Mouse (Mus musculus): Measurements from ENCODE around the gene Tymp. TPM values are rescaled to one million over a fixed set of nuclear protein-coding genes. Genes with fewer than 3 reads are reported as not detected.
A peak's percentile ranks its signal among the peaks of the same experiment; 100 is the strongest.

Tymp gene
- 0.55 TPM in 1 of 2 replicates, not detected in the other for polyA plus RNA-seq (2012; ENCODE audit: insufficient read depth, insufficient read length, missing spikeins)

DNA sequence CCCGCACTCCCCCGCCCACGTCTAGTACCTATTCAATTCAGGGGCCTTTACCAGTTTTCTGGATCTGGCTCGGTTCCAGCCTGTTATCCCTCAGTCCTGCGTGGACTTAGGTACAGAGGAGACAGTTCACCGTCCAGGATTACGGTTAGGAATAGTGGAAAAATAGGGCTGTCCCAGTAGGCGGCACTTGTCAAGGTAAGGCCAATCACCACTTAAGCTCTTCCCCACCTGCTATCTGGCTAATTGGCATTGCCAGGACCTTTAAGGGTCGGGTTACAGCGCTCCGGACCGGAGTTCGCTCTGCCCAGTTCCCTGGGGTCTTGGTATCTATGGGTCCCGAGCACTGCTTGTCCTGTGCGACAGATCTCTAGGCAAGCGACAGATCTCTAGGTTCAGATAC is at the start of gene Tymp:
Gene Tymp, minus strand, starts transcription at position 83 of the 400 bp plus-strand sequence.
- Histone ChIP-seq H3K4me1 (ENCODE audit: control insufficient read depth, insufficient read depth, insufficient read length, low read length) (peaks cover 6% of the 10 kb centered on the region; the same call in 1 of the 2 replicates), H3K4me3 (ENCODE audit: insufficient read depth, low read depth, low read length) (no peak within 1 kb of the TSS), H3K27ac (replicated peaks; ENCODE audit: low read depth, low read length) (no peak within 1 kb of the TSS)

DNA sequence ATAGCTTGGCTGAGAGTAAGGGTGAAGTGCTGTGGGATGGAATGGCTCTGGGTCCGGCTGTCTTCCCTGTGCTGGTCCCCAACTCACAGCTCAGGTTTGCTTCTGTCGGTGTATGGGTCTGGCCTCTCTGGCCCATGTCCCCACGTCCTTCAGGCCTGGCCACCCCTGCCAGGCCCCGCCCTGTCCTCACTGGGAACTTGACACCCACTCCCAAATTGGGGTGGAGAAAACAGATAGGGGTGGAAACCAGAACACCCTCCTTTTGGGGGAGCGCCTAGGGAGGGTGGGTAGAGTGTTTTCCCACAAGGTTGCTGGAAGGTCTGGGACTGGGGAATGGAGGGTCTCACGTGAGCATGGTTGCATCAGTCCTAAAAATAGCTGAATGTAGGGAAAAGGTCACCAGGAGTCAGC is 48.9 kb upstream of the Tymp start, which contains the start of gene Cpt1b:
Gene Cpt1b, minus strand, starts transcription at position 153 of the 411 bp plus-strand sequence.
- no peaks in the 10 kb centered on the region; the same call in 1 of the 2 replicates for H3K4me1 ChIP-seq (ENCODE audit: control insufficient read depth, insufficient read depth, insufficient read length, low read length)
- peak within 1 kb of the TSS; percentile 98 for H3K27ac ChIP-seq (replicated peaks; ENCODE audit: low read depth, low read length)
- peak within 1 kb of the TSS; percentile 75 for H3K4me3 ChIP-seq (ENCODE audit: insufficient read depth, low read depth, low read length)

DNA sequence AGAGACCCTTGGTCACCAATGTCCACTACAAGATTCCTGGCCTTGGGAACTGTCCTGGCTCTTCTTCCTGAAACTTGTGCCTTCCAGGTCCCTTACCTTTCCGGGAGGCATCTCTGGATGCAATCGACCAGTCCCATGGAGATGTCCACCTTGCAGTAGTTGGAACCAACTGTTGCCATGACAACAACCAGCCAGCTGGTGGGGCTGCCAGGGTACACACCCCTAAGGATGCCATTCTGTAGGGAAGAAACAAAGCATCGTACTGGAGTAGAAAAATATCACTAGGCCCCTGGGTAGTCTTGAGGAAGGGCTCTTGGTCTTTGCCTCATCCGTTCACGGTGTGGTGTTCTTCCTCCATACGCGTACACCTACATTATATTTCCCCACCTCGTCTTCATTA is 47.8 kb upstream of the Tymp start:
- H3K4me3 ChIP-seq (ENCODE audit: insufficient read depth, low read depth, low read length): peak overlapping the region; percentile 75
- peaks cover 5% of the 10 kb centered on the region for H3K4me1 ChIP-seq (ENCODE audit: control insufficient read depth, insufficient read depth, insufficient read length, low read length)
- H3K27ac ChIP-seq (replicated peaks; ENCODE audit: low read depth, low read length): peak overlapping the region; percentile 97

DNA sequence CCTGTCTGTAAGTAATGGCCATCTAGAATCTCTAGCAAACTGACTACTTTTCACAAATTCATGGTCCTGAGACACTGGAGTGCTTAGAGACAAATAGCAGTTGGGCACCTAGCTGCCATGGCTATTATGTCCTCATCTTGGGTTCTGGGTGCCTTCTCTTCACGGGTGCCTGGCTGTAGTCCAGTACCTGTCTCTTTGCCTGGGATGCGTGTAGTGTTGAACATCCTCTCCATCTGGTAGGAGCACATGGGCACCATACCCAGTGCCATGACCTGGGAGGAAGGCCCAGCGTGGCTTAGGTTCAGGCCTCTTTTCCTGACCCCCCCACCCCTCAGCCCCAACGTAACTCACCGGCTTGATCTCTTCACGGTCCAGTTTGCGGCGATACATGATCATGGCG is 45.1 kb upstream of the Tymp start:
- H3K4me1 ChIP-seq (ENCODE audit: control insufficient read depth, insufficient read depth, insufficient read length, low read length): peaks cover 5% of the 10 kb centered on the region; the same call in 1 of the 2 replicates
- peak overlapping the region; percentile 19 for H3K4me3 ChIP-seq (ENCODE audit: insufficient read depth, low read depth, low read length)
- H3K27ac ChIP-seq (replicated peaks; ENCODE audit: low read depth, low read length): peak overlapping the region; percentile 54

DNA sequence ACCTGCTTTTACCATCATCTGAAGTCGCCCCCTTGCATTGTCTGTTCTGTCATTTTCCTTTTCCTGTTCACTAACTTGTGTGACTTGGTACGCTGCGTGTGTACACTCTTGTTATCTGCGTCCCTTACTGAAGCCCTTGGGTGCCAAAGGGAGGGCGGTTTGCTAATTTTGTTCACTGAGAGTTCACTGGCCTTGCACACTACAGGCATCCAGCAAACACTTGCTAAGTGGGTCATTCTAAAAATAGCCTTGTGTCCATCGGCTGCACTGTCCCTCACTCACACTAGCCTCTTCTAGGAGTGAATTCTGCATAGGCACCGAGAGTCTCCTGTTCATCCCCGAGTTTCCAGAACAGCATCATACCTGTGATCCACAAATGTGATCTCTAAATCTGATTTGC is 38.4 kb upstream of the Tymp start:
- no peak overlapping the region for H3K4me3 ChIP-seq (ENCODE audit: insufficient read depth, low read depth, low read length)
- H3K27ac ChIP-seq (replicated peaks; ENCODE audit: low read depth, low read length): 0 out of 2 replicates have a peak overlapping the region, but pooled peaks have one; percentile 1
- 0 out of 2 replicates have a peak, but pooled peaks cover 2% of the 10 kb centered on the region for H3K4me1 ChIP-seq (ENCODE audit: control insufficient read depth, insufficient read depth, insufficient read length, low read length)

DNA sequence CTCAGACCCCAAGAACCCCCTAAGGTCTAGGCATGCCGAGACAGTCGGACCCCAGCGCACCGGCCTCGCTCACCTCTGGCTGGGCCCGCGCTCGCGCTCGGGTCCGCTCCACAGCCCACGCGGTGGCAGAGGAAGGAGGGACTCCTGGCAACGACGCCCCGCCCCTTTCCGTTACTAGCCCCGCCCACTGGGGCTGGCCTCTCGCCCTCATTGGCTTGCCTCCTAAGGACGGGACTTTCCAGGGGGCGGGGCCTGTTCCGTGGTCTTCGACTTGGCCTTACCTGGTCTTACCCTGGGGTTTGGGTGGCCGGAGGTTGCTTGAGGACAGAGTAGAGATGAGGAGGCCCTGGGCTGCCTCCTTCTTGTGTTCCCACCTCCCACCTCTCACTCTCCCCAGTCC is 33.3 kb upstream of the Tymp start, which contains the start of gene Syce3:
Gene Syce3, minus strand, starts transcription at position 386 of the 400 bp plus-strand sequence.
- Histone ChIP-seq H3K27ac (replicated peaks; ENCODE audit: low read depth, low read length) (no peak within 1 kb of the TSS), H3K4me1 (ENCODE audit: control insufficient read depth, insufficient read depth, insufficient read length, low read length) (no peaks in the 10 kb centered on the region), H3K4me3 (ENCODE audit: insufficient read depth, low read depth, low read length) (no peak within 1 kb of the TSS)

DNA sequence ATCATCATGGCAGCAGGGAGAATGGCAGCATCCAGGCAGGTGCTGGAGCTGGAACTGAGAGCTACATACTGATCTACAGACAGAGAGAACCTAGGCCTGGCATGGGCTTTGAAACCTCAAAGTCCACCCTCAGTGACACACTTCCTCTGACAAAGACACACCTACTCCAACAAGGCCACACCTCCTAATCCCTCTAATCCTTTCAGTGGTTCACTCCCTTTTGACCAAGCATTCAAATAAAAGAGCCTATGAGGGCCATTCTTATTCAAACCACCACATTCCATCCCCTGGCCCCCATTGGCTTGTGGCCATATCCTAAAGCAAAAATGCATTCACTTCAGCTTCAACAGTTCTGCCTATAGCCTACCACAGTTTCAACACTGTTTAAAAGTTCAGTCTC is 29.9 kb upstream of the Tymp start:
- Histone ChIP-seq H3K4me3 (ENCODE audit: insufficient read depth, low read depth, low read length) (no peak overlapping the region), H3K27ac (replicated peaks; ENCODE audit: low read depth, low read length) (no peak overlapping the region), H3K4me1 (ENCODE audit: control insufficient read depth, insufficient read depth, insufficient read length, low read length) (no peaks in the 10 kb centered on the region)

DNA sequence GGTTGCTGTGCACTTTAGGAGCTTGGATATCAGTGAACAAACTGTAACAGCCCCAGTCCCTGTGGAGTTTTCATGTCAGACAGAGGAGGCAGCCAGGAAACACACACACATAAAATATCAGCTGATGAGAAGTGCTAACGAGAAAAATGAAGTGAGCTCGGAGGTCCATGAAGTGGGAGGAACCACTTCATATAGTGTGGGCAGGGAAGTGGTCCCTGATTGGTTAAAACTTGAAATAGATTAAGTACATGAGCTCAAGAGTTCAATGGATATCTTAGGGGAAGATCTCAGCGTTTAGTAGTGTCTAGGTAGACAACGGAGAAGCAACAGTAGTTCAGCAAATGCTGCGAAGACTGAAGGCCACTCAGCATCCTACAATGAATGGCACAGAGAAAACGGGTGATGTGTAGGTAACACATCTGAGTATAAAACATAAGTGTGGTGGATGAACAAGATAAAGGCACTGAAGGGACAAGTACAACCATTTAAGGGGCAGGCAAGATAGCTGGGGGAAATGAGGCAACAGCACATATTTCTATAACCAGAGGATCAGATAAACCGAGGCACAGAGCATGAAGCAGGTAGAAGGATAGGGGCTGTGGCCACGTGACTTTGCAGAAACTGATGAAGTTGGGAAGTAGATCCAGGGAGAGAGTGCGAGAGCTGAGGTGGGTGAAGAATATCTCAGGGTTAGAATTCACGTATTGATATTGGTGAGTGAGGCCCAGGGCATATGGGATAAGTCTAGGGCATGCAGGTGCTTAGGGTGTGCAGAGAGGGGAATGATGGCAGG is 28.2 kb upstream of the Tymp start:
- no peak overlapping the region for H3K27ac ChIP-seq (replicated peaks; ENCODE audit: low read depth, low read length)
- H3K4me3 ChIP-seq (ENCODE audit: insufficient read depth, low read depth, low read length): no peak overlapping the region
- no peaks in the 10 kb centered on the region for H3K4me1 ChIP-seq (ENCODE audit: control insufficient read depth, insufficient read depth, insufficient read length, low read length)

DNA sequence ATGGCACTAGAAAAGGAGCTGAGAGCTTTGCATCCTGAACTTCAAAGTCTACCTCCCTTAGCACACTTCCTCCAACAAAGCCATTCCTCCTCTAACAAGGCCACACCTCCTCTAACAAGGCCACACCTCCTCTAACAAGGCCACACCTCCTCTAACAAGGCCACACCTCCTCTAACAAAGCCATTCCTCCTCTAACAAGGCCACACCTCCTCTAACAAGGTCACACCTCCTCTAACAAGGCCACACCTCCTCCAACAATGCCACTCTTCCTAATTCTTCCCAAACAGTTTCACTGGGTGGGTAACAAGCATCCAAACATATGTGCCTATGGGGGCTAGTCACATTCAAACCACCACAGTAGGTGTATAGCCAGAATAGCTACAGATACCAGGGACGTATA is 25.6 kb upstream of the Tymp start:
- H3K4me1 ChIP-seq (ENCODE audit: control insufficient read depth, insufficient read depth, insufficient read length, low read length): no peaks in the 10 kb centered on the region
- H3K27ac ChIP-seq (replicated peaks; ENCODE audit: low read depth, low read length): no peak overlapping the region

DNA sequence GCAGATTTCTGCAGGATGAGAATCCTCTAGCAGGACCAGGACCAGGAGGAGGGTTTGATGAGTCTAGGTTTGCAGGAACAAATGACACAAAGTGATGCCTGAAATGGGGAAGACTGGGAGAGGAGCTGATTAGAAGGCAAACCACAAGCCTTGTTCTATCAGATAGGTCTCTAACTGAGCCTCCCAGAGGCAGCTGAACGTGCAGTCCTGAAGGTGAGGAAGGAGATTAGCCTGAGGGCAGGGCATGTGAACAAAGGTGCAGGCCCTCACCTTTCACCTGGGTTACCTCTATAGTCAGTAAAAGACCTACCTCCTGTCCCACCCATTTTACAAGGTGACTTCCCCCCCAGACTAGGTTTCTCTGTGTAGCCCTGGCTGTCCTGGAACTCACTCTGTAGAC is 22.9 kb upstream of the Tymp start:
- no peaks in the 10 kb centered on the region for H3K4me1 ChIP-seq (ENCODE audit: control insufficient read depth, insufficient read depth, insufficient read length, low read length)
- H3K4me3 ChIP-seq (ENCODE audit: insufficient read depth, low read depth, low read length): no peak overlapping the region
- H3K27ac ChIP-seq (replicated peaks; ENCODE audit: low read depth, low read length): no peak overlapping the region

More for the DNA sequence above, 25.6 kb upstream of the Tymp start:
- H3K4me3 ChIP-seq (ENCODE audit: insufficient read depth, low read depth, low read length): no peak overlapping the region

DNA sequence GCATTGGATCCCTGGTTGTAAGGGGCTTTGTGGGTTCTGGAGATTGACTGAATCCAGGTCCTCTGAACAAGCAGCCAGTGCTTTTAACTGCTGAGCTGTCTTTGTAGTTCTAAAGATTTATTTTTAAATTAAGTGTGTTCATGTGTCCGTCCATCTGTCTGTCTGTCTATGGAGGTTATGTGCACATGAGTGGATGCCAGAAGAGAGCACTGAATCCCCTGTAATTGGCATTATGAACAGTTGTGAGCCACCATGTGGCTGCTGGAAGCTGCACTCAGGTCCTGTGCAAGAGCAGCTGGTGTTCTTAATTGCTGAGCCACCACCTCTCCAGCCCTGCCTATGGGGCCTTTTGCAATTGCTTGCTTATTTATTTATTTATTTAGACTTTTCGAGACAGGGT is 21.3 kb upstream of the Tymp start:
- Histone ChIP-seq H3K27ac (replicated peaks; ENCODE audit: low read depth, low read length) (no peak overlapping the region), H3K4me3 (ENCODE audit: insufficient read depth, low read depth, low read length) (no peak overlapping the region), H3K4me1 (ENCODE audit: control insufficient read depth, insufficient read depth, insufficient read length, low read length) (no peaks in the 10 kb centered on the region)

DNA sequence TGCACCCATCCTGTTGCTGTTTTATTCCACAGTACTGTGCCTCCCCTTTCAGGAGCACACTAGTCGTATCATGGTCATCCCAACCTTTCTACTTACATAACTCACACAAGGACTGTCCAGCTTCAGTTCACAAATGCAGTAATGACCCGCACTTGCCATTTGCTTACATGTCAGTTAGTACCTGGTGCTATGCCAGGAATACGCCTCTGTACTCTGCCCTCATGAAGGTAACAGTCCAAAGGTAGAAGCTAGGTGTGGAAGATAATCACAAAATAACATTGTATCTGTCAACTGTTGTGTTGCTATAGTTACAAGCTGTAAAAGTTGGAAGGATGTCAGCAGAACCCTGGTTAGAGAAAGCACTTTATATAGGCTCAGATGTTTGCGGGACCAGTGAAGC is 20.0 kb upstream of the Tymp start:
- H3K27ac ChIP-seq (replicated peaks; ENCODE audit: low read depth, low read length): no peak overlapping the region
- H3K4me1 ChIP-seq (ENCODE audit: control insufficient read depth, insufficient read depth, insufficient read length, low read length): no peaks in the 10 kb centered on the region
- no peak overlapping the region for H3K4me3 ChIP-seq (ENCODE audit: insufficient read depth, low read depth, low read length)

DNA sequence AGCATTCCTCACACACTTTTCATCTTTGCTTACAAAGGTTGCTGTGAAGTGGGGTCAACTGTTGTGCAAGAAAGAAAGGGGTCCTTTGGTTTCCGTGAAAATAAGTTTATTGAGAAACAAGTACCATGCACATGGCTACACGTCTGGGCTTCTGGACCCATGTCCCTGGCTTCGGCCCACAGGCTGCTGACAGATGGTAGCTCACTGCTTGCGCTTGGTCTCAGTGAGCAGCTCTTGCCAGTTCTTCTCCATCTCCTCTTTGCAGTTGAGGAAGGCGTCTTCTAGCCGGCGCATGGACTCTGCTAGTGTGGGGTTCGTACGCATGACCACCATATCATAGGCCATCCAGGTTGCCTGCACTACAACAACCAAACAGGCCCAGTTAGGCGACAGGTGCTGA is 13.2 kb upstream of the Tymp start:
- Histone ChIP-seq H3K27ac (replicated peaks; ENCODE audit: low read depth, low read length) (no peak overlapping the region), H3K4me1 (ENCODE audit: control insufficient read depth, insufficient read depth, insufficient read length, low read length) (no peaks in the 10 kb centered on the region), H3K4me3 (ENCODE audit: insufficient read depth, low read depth, low read length) (no peak overlapping the region)

DNA sequence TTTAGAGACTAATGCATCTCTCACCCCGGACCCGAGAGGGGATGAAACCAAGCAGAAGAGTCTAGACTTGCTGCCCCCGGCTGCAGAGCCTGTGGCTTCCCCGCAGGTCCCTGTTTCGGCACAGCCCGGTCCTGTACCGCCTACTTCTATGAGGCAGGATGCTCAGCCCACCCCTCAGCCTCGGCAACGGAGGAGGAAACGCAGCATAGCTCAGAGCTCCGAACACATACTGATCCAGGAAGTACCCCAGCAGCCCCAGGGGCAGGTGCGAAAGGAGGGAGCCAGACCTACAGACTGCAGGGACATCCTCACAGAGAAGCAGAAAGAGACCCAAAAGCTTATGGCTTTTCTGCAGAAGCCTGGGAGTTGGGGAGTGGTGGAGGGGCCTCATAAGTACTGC is 10.3 kb upstream of the Tymp start:
- Histone ChIP-seq H3K4me3 (ENCODE audit: insufficient read depth, low read depth, low read length) (no peak overlapping the region), H3K27ac (replicated peaks; ENCODE audit: low read depth, low read length) (no peak overlapping the region), H3K4me1 (ENCODE audit: control insufficient read depth, insufficient read depth, insufficient read length, low read length) (no peaks in the 10 kb centered on the region)

DNA sequence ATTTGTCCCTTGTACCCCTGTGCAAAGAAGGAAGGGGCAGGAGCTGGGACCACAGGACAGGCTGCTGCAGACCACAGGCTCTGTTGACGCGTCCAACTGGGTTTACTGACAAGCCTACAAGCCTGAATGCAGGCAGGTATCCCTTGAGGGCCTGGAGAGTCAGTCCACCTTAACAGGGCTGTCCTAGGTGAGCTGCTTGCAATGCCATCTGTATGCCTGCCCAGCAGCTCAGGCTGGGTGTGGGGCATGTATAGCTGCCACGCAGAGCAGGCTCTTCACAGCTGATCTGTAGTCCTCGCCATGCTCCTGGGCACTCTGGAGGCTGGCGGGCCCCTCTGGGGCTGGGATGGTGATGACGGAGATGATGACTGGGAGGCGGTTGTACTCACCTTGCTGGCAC is 7.8 kb upstream of the Tymp start, which contains the start of gene Klhdc7b:
Gene Klhdc7b, plus strand, starts transcription at position 301 of the 400 bp plus-strand sequence.
- Histone ChIP-seq H3K4me1 (ENCODE audit: control insufficient read depth, insufficient read depth, insufficient read length, low read length) (no peaks in the 10 kb centered on the region), H3K4me3 (ENCODE audit: insufficient read depth, low read depth, low read length) (no peak within 1 kb of the TSS), H3K27ac (replicated peaks; ENCODE audit: low read depth, low read length) (no peak within 1 kb of the TSS)

DNA sequence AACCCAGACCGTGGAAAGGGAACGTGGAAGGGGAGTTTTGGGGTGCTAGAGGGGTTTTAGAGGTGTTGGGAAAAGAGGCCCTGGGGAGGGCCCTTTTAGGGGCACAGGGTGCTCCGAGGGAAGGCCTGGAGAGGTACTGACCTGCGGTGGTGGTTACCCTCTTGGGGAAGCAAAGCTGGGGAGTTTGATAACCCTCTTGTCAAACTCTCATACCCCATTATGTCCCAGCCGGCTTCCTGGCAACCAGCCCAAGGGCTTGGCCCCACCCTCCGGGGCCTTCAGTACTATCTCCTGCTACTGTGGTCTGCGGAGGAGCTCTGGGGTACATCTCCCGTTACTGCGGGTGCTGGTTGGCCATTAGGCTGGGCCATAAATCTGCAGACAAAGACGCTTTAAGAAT is 2.6 kb upstream of the Tymp start:
- H3K4me3 ChIP-seq (ENCODE audit: insufficient read depth, low read depth, low read length): peak overlapping the region; percentile 70
- no peaks in the 10 kb centered on the region; the same call in 1 of the 2 replicates for H3K4me1 ChIP-seq (ENCODE audit: control insufficient read depth, insufficient read depth, insufficient read length, low read length)
- H3K27ac ChIP-seq (replicated peaks; ENCODE audit: low read depth, low read length): peak overlapping the region; percentile 91
